Mouse (Mus musculus) thymus, adult 2 months (tissue): ENCODE results near the gene Fcer2a. TPM values are rescaled to one million over a fixed set of nuclear protein-coding genes. Genes with fewer than 3 reads are reported as not detected.
A peak's percentile ranks its signal among the peaks of the same experiment; 100 is the strongest.

ENCODE experiments used
- DNase-seq: peaks from one replicate; pipeline ENCODE4 v3.0.0; 2021
- H3K27ac ChIP-seq: fragments of 200-500 bp; 2 replicates; pipeline ENCODE4 v1.5.1; 2012; ENCODE audit warnings: low read length, control low read depth; ENCODE audit not compliant: control insufficient read depth, insufficient read depth
- H3K27me3 ChIP-seq: fragments of 200-500 bp; 2 replicates; pipeline ENCODE4 v1.6.1; 2012; ENCODE audit warnings: mild to moderate bottlenecking, low read length, moderate library complexity, mixed read lengths; ENCODE audit not compliant: control insufficient read depth, insufficient read depth
- H3K36me3 ChIP-seq: fragments of 200-500 bp; 2 replicates; pipeline ENCODE4 v1.6.1; 2012; ENCODE audit warnings: mild to moderate bottlenecking, low read length, moderate library complexity; ENCODE audit not compliant: control insufficient read depth, insufficient read depth
- H3K4me1 ChIP-seq: fragments of 200-500 bp; replicated peaks from 2 replicates; pipeline ENCODE4 v1.6.1; 2012; ENCODE audit warnings: low read length; ENCODE audit not compliant: control insufficient read depth, insufficient read depth
- H3K4me3 ChIP-seq: fragments of 200-500 bp; 2 replicates; pipeline ENCODE4 v1.5.1; 2012; ENCODE audit warnings: mild to moderate bottlenecking, low read length, control low read depth, moderate library complexity; ENCODE audit not compliant: control insufficient read depth, insufficient read depth
- CTCF ChIP-seq: fragments of 200-500 bp; IDR thresholded peaks from 2 replicates; pipeline ENCODE4 v1.5.1; 2012; ENCODE audit warnings: mild to moderate bottlenecking, control low read depth, low read length, moderate library complexity, borderline replicate concordance; ENCODE audit not compliant: control insufficient read depth, poor library complexity, insufficient read depth; ENCODE audit errors: extremely low read depth
- POLR2A ChIP-seq: fragments of 200-500 bp; IDR thresholded peaks from 2 replicates; pipeline ENCODE4 v1.6.1; 2012; ENCODE audit warnings: mild to moderate bottlenecking, low read length, control low read depth, moderate library complexity; ENCODE audit not compliant: control insufficient read depth, poor library complexity, insufficient read depth; ENCODE audit errors: extremely low read depth
- WGBS: fragments of 180-500 bp; shearing (Covaris S2); methylation state at CpG from one replicate; pipeline ENCODE4 v1.1.7; 2018; 5-methylcytosine and 5-hydroxymethylcytosine counted together
- polyA plus RNA-seq: library from polyadenylated mRNA; depleted of rRNA; stranded (reverse); fragments of >200 nt; gene quantifications from 2 replicates; pipeline ENCODE4 v1.2.3, GENCODE M21; 2012; rRNA removed

Gene Fcer2a
- polyA plus RNA-seq, 1 experiment = 5.8 TPM

DNA sequence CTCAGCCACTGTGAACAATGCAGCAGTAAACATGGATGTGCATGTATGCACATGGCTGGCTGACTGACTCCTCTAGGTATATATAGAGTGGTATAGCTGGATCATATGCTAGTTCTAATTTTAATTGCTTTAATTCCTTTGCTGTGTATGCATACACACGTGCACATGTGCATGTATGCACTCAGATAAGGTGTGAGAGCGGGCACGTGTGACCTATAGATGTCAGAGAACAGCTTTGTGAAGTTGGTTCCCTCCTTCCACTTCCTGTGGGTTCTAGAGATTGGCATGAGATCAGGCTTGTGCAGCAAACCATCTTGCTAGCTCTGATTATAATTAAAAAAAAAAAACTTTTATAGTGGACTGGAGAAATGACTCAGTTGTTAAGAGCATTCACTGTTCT, 41.1 kb downstream of the Fcer2a start:
- 27% methylated on average over 3 of the region's 3 CpGs for WGBS
- H3K27ac ChIP-seq = no peak overlapping the region
- no peaks in the 10 kb centered on the region; the same call in 1 of the 2 replicates for H3K4me1 ChIP-seq
- no peak for TF ChIP-seq CTCF
- no peak for TF ChIP-seq POLR2A
- H3K4me3 ChIP-seq = no peak overlapping the region
- no peak for DNase-seq
- H3K27me3 ChIP-seq = no peaks in the 10 kb centered on the region
- H3K36me3 ChIP-seq = no peaks in the 10 kb centered on the region

DNA sequence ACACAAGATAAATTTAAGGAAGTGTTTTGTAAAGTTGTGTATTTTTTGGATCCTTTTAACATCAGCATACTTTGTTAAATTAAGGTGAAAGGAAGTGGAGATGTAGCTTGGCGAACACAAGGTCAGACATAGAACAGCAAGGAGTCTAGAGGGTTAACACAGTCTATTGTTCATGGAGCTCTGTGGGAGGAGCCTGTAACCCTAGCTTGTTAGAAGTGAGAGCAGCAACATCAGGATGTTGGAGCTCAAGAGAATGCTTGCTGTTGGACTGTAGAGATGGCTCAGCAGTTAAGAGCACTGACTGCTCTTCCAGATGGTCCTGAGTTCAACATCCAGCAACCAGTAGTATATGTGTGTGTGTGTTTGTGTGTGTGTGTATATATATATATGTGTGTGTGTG, 45.0 kb downstream of the Fcer2a start:
- 67% methylated on average over 1 of the region's 1 CpGs for WGBS
- no peak overlapping the region for H3K4me3 ChIP-seq
- H3K27ac ChIP-seq = no peak overlapping the region

DNA sequence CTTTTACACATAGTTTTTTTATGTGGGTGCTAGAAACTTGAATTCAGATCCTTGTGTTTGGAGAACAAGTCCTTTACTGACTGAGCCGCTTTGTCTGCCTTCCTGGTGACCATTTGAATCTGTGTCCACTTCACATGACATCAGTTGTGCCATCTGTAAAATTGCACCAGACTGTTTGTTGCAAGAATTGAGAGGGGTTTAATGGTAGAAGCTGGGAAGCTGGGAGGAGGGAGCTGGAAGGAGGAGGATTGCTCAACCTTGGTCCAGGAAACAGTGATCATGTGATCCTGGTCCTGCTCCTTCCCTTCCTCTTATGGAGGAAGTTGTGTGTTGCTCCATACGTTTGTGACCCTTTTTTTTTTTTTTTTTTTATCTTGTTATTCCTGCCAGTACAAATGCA, 45.7 kb downstream of the Fcer2a start:
- Histone ChIP-seq H3K27me3 (no peaks in the 10 kb centered on the region), H3K27ac (no peak overlapping the region), H3K4me1 (no peaks in the 10 kb centered on the region), H3K4me3 (no peak overlapping the region), H3K36me3 (no peaks in the 10 kb centered on the region)
- no peak for TF ChIP-seq POLR2A
- WGBS = 70% methylated on average over 2 of the region's 2 CpGs
- DNase-seq = no peak

More for the DNA sequence above, 45.0 kb downstream of the Fcer2a start:
- TF ChIP-seq CTCF = no peak
- TF ChIP-seq POLR2A = no peak
- Histone ChIP-seq H3K4me1 (no peaks in the 10 kb centered on the region), H3K36me3 (no peaks in the 10 kb centered on the region), H3K27me3 (no peaks in the 10 kb centered on the region)
- no peak for DNase-seq

DNA sequence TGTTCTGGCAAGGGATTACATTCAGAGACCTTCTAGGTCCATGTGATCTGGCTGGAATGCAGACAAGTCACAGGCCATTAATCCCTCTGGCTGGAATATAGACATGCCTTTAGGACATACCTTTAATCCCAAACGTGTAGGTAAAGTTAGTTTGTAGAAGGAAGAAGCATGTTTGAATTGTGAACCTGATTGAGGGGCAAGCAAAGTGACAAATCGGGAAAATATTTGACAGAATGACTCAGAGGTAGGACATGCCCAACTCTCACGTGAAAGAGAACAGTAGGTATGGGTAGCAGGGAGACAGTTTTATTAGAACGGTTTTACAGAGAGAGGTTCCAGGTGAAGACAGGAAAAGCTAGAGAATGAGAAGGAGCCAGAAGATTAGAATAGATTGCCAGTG, 46.4 kb downstream of the Fcer2a start:
- no peaks in the 10 kb centered on the region for H3K36me3 ChIP-seq
- TF ChIP-seq POLR2A = no peak
- TF ChIP-seq CTCF = no peak
- 91% methylated on average over 4 of the region's 4 CpGs for WGBS
- no peak overlapping the region for H3K4me3 ChIP-seq
- no peaks in the 10 kb centered on the region for H3K4me1 ChIP-seq
- no peaks in the 10 kb centered on the region for H3K27me3 ChIP-seq
- DNase-seq = no peak
- no peak overlapping the region for H3K27ac ChIP-seq

DNA sequence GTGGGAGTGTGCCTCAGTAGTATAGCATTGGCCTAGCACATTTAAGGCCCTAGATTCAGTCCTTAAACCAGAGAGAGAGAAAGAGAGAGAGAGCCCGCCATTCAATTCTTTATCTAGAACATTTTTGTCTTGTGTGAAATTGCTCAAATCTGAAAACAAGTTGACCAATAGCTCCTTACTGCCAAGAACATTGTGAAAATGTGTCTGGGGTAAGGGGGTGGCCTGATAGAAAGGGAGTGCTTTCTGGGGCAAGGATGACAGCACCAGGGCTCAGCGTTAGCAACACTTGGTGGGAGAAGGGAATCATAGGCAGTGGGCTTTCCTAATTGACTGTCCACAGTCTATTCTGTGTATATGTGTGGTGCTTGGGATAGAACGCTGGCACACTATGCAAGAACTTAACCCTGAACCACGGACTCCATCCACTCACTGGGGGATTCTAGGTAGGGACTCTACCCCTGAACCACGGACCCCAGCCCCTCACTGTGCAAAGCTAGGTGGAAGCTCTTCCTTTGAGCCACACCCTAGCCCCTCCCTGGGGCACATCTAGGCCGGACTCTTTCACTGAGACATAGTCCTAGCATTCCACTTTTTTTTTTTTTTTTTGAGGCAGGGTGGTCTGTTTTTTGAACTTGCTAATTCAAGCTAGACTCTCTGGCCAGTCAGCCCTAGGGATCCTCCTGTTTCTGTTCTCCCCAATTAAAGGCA, 47.0 kb downstream of the Fcer2a start:
- Histone ChIP-seq H3K27me3 (no peaks in the 10 kb centered on the region), H3K27ac (no peak overlapping the region), H3K4me3 (no peak overlapping the region), H3K4me1 (no peaks in the 10 kb centered on the region), H3K36me3 (no peaks in the 10 kb centered on the region)
- no peak for DNase-seq
- TF ChIP-seq CTCF = no peak
- no peak for TF ChIP-seq POLR2A
- 95% methylated on average over 6 of the region's 6 CpGs for WGBS

DNA sequence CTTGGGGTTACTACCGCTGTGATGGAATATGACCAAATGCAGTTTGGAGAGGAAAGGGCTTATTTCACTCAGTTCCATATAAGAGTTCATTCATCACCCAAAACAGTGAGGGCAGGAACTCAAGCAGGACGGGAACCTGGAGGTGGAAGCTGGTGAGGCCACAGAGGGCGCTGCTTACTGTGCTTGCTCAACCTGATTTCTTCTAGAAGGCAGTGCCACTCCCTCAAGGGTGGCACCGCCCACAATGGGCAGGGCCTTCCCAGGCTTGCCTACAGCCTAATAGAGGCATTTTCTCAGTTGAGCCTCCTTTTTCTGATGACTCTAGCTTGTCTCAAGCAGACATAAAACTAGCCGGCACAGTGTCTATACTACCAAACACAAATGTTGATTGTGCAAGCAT, 48.2 kb downstream of the Fcer2a start:
- 28% methylated on average over 5 of the region's 5 CpGs for WGBS
- DNase-seq = peak; percentile 40
- Histone ChIP-seq H3K36me3 (peaks cover 6% of the 10 kb centered on the region; the same call in 1 of the 2 replicates), H3K4me1 (no peaks in the 10 kb centered on the region), H3K27me3 (no peaks in the 10 kb centered on the region), H3K27ac (no peak overlapping the region), H3K4me3 (no peak overlapping the region)
- TF ChIP-seq CTCF = no peak
- TF ChIP-seq POLR2A = no peak

Other genes with a start within 250 kb of the Fcer2a start
- 3.1 TPM in 2 replicates for gene Pex11g, start 226.5 kb downstream of the Fcer2a start, polyA plus RNA-seq
- 0.20 TPM in 1 of 2 replicates, not detected in the other for gene Tex45, start 223.3 kb downstream of the Fcer2a start, polyA plus RNA-seq
- 75.9 and 76.7 TPM in 2 replicates for gene Zfp358, start 201.0 kb downstream of the Fcer2a start, polyA plus RNA-seq
- gene Mcoln1, start 193.7 kb downstream of the Fcer2a start, polyA plus RNA-seq = 312 and 481 TPM in 2 replicates
- gene Pnpla6, start 178.8 kb downstream of the Fcer2a start, polyA plus RNA-seq = 56.1 and 61.6 TPM in 2 replicates
- not detected in 2 replicates for gene C330021F23Rik, start 126.2 kb downstream of the Fcer2a start, polyA plus RNA-seq
- gene Camsap3, start 106.9 kb downstream of the Fcer2a start, polyA plus RNA-seq = 2.6 and 2.7 TPM in 2 replicates
- 128 and 133 TPM in 2 replicates for gene Xab2, start 72.9 kb downstream of the Fcer2a start, polyA plus RNA-seq
- gene Pet100, start 72.6 kb downstream of the Fcer2a start, polyA plus RNA-seq = 4.7 and 6.9 TPM in 2 replicates
- gene Pcp2, start 68.6 kb downstream of the Fcer2a start, polyA plus RNA-seq = 0.34 and 0.84 TPM in 2 replicates
- gene Stxbp2, start 63.2 kb downstream of the Fcer2a start, polyA plus RNA-seq = 260 and 262 TPM in 2 replicates
- gene Retn, start 38.4 kb downstream of the Fcer2a start, polyA plus RNA-seq = 15.3 and 16.9 TPM in 2 replicates
- 1.2 and 2.1 TPM in 2 replicates for gene Mcemp1, start 28.4 kb downstream of the Fcer2a start, polyA plus RNA-seq
- gene Fcor, start 21.8 kb downstream of the Fcer2a start, polyA plus RNA-seq = 9.8 and 14.0 TPM in 2 replicates
- 42.3 and 46.4 TPM in 2 replicates for gene Trappc5, start 17.9 kb downstream of the Fcer2a start, polyA plus RNA-seq
- gene Clec4g, start 26.5 kb upstream of the Fcer2a start, polyA plus RNA-seq = 0.09 TPM in 1 of 2 replicates, not detected in the other
- 0.89 and 2.2 TPM in 2 replicates for gene Cd209a, start 54.8 kb upstream of the Fcer2a start, polyA plus RNA-seq
- gene Cd209e, start 160.1 kb upstream of the Fcer2a start, polyA plus RNA-seq = 0.60 and 0.81 TPM in 2 replicates
- 3.1 and 4.3 TPM in 2 replicates for gene Cd209d, start 184.4 kb upstream of the Fcer2a start, polyA plus RNA-seq
- gene Cd209b, start 232.7 kb upstream of the Fcer2a start, polyA plus RNA-seq = 0.20 and 3.4 TPM in 2 replicates